Mouse (Mus musculus) intestine, embryonic 14.5 days (tissue): ENCODE measurements around the gene Psmb1. TPM values are rescaled to one million over a fixed set of nuclear protein-coding genes. Genes with fewer than 3 reads are reported as not detected.

ENCODE experiments used
- ATAC-seq: fragments of 200-750 bp; cut with Nextera tagmentation; replicated peaks from 2 replicates; pipeline ENCODE4 v1.8.0; 2017; ENCODE audit warnings: low read depth, moderate number of reproducible peaks, moderate TSS enrichment, moderate library complexity; ENCODE audit not compliant: low FRiP score, low TSS enrichment
- DNase-seq: peaks from one replicate; pipeline ENCODE4 v3.0.0-alpha.2; 2018; ENCODE audit warnings: low spot score
- H3K27ac ChIP-seq: fragments of 300-500 bp; sonication (generic); 2 replicates; pipeline ENCODE4 v1.5.1; 2014; ENCODE audit warnings: low read depth, mild to moderate bottlenecking, control low read depth
- H3K27me3 ChIP-seq: fragments of 300-500 bp; sonication (generic); replicated peaks from 2 replicates; pipeline ENCODE4 v1.6.1; 2014; ENCODE audit warnings: low read length, control low read depth; ENCODE audit not compliant: control insufficient read depth, insufficient read depth
- H3K36me3 ChIP-seq: fragments of 300-500 bp; sonication (generic); 2 replicates; pipeline ENCODE4 v1.6.1; 2014; ENCODE audit warnings: low read length, control low read depth; ENCODE audit not compliant: control insufficient read depth, insufficient read depth
- H3K4me1 ChIP-seq: fragments of 300-500 bp; sonication (generic); replicated peaks from 2 replicates; pipeline ENCODE4 v1.6.1; 2014; ENCODE audit warnings: low read length, control low read depth, mixed read lengths; ENCODE audit not compliant: control insufficient read depth, insufficient read depth
- H3K4me2 ChIP-seq: fragments of 300-500 bp; sonication (generic); 2 replicates; pipeline ENCODE4 v1.6.1; 2014; ENCODE audit warnings: low read length
- H3K4me3 ChIP-seq: fragments of 300-500 bp; sonication (generic); 2 replicates; pipeline ENCODE4 v1.5.1; 2014; ENCODE audit warnings: low read depth, low read length, control low read depth, mixed read lengths
- H3K9ac ChIP-seq: fragments of 300-500 bp; sonication (generic); 2 replicates; pipeline ENCODE4 v1.6.1; 2014; ENCODE audit warnings: mild to moderate bottlenecking, low read length
- H3K9me3 ChIP-seq: fragments of 300-500 bp; sonication (generic); 2 replicates; pipeline ENCODE4 v1.6.1; 2016; ENCODE audit warnings: low read length, control low read depth; ENCODE audit not compliant: control insufficient read depth
- WGBS: fragments of 180-500 bp; shearing (Covaris S2); extraction: QIAGEN DNeasy Blood & Tissue Kit; methylation state at CpG from one replicate; pipeline ENCODE4 v1.1.7; 2014; 5-methylcytosine and 5-hydroxymethylcytosine counted together
- polyA plus RNA-seq: library from polyadenylated mRNA; unstranded; fragments of >200 nt; fragmentation: Nextera tagmentation; extraction: Ambion mirVana; gene quantifications from 2 replicates; pipeline ENCODE4 v1.2.1, GENCODE M21; 2014

Gene Psmb1
- polyA plus RNA-seq, 1 experiment from 2014 or later, result 265 TPM

GRCm38 (mm10) chr17:15429937-15430336, 69.6 kb downstream of the Psmb1 start:
- Histone ChIP-seq H3K9me3 (no peaks in the 10 kb centered on the region), H3K27me3 (no peaks in the 10 kb centered on the region), H3K4me3 (no peak overlapping the region), H3K4me2 (no peak overlapping the region), H3K36me3 (peaks cover 73% of the 10 kb centered on the region), H3K9ac (no peak overlapping the region), H3K4me1 (no peaks in the 10 kb centered on the region), H3K27ac (no peak overlapping the region)
- 38% methylated on average over 1 of the region's 1 CpGs for WGBS
- no peak for ATAC-seq
- DNase-seq, result no peak

- ATAC-seq, result no peak
Observed at GRCm38 (mm10) chr17:15429451-15429850, 70.1 kb downstream of the Psmb1 start.

GRCm38 (mm10) chr17:15425931-15426330, 73.6 kb downstream of the Psmb1 start:
- 83% methylated on average over 3 of the region's 3 CpGs for WGBS

More at GRCm38 (mm10) chr17:15429451-15429850, 70.1 kb downstream of the Psmb1 start:
- Histone ChIP-seq H3K27ac (no peak overlapping the region), H3K36me3 (peaks cover 78% of the 10 kb centered on the region), H3K4me3 (no peak overlapping the region), H3K9me3 (no peaks in the 10 kb centered on the region), H3K4me1 (no peaks in the 10 kb centered on the region), H3K9ac (no peak overlapping the region), H3K4me2 (no peak overlapping the region), H3K27me3 (no peaks in the 10 kb centered on the region)
- whole genome bisulfite sequencing, result 80% methylated on average over 6 of the region's 6 CpGs
- no peak for DNase-seq

More at GRCm38 (mm10) chr17:15425931-15426330, 73.6 kb downstream of the Psmb1 start:
- Histone ChIP-seq H3K27me3 (no peaks in the 10 kb centered on the region), H3K9ac (no peak overlapping the region), H3K4me2 (no peak overlapping the region), H3K36me3 (peaks cover 83% of the 10 kb centered on the region), H3K27ac (no peak overlapping the region), H3K4me3 (no peak overlapping the region), H3K4me1 (no peaks in the 10 kb centered on the region), H3K9me3 (peaks cover 4% of the 10 kb centered on the region; the same call in 1 of the 2 replicates)
- ATAC-seq (no peak), DNase-seq (no peak)

Other genes with a start within 250 kb of the Psmb1 start
- gene Dll1, start 122.9 kb downstream of the Psmb1 start, polyA plus RNA-seq, result 20.0 and 24.1 TPM in 2 replicates
- 29.6 and 31.1 TPM in 2 replicates for gene Fam120b, start 103.5 kb downstream of the Psmb1 start, polyA plus RNA-seq
- 52.4 and 56.8 TPM in 2 replicates for gene Tbp, start 137 bp upstream of the Psmb1 start, polyA plus RNA-seq
- 42.9 and 48.6 TPM in 2 replicates for gene Pdcd2, start 27.6 kb upstream of the Psmb1 start, polyA plus RNA-seq
- 0.38 and 1.1 TPM in 2 replicates for gene Prdm9, start 64.6 kb upstream of the Psmb1 start, polyA plus RNA-seq
- 32.2 and 34.0 TPM in 2 replicates for gene Chd1, start 205.2 kb upstream of the Psmb1 start, polyA plus RNA-seq